Mouse (Mus musculus): ENCODE data around the gene St3gal6. TPM values are rescaled to one million over a fixed set of nuclear protein-coding genes. Genes with fewer than 3 reads are reported as not detected.

St3gal6 gene
- polyA plus RNA-seq, 1 experiment = 6.9 TPM

DNA sequence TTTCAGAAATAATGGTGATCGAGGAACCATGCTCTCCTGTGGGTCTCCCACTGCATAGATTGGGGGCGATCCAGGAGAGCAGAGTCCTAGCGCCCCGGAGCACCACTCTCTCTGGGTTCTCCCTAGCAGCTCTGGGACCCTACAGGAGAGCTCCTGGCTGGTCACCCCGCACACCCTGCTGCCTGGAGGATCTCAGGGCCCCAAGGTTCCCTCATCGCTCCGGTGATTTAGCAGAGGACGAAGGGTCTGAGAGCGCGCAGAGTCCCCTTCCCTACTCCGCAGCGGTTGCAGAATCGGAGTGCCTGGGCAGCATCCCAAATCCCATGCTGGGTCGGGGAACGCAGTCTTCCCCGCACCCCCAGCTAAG, 1.4 kb downstream of the St3gal6 start:
- under 1% methylated on average over 16 of the region's 16 CpGs for WGBS
- no peak for DNase-seq (ENCODE audit: low read depth, low spot score)

DNA sequence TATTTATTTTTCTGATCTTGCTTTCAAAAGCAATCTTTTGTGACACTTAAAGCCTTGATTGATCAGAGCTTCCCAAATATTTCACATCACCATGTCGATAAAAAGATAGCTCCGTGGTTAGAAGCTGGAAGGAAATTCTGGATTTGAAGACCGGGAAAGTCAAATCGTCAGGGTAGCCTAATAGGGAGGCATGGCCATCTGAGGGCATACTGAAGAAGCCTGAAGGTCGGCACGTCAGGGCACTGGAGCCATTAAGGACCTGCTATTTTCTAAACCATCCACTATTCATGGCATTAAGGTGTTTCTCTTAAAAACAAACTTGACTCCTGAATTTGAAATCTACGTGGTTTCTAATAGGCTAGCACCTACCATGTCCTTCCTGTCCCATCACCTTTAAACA, 2.1 kb downstream of the St3gal6 start:
- DNase-seq (ENCODE audit: low read depth, low spot score) = no peak
- WGBS = 42% methylated on average over 7 of the region's 7 CpGs

DNA sequence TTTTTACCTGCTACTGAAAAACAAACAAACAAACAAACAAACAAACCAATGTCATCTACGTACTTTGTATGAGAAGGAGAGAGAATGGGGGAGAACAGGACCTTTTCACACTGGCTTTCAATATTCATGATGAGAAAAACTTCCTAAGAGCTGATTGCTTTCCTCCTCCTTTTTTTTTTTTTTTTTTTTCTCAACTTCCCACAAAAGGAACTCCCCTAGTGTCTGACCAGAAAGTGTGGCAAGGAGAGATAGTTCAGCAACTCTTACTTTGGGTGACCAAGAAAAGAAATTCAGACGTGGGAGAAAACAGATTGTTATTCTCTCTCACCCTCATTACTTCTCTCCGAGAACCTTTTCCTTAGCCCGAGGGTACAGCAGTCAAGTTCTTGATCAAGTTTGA, 2.9 kb downstream of the St3gal6 start:
- WGBS = 61% methylated on average over 4 of the region's 4 CpGs

DNA sequence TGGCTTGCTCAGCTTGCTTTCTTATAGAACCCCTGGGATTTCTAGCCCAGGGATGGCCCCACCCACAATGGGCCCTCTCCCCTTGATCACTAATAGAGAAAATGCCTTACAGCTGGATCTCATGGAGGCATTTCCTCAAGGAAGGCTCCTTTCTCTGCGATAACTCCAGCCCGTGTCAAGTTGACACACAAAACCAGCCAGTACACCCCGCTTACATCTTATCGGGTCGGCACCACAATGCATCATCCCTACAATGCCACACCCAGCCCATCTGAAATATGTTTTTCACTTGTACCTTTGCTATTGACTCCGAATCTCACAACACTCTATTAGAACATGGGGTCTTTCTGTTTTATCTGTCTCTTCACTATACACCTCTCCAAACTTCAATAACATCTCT, 3.6 kb downstream of the St3gal6 start:
- no peak for DNase-seq (ENCODE audit: low read depth, low spot score)
- WGBS = 72% methylated on average over 6 of the region's 6 CpGs

More for the DNA sequence above, 2.9 kb downstream of the St3gal6 start:
- no peak for DNase-seq (ENCODE audit: low read depth, low spot score)

DNA sequence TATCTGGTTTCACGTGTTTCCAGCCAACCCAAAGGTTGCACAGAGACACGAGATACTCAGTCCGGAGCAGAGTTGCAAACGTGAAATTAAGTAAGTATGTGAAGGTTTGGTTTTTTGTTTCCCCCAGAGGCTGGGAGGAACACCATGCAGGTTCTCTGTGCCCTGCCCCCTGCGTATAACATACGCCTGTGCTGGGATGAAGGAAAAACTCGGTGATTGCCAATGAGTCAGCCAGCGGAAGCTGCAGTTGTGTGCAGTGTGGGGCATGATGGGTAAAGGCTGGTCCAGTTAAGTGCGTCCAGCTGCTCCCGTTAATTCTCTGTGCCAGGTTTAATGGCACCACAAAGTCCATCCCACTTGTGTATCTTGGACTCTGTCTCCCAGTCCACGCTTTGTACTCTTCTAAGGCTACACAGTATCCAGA, 4.4 kb downstream of the St3gal6 start:
- 54% methylated on average over 11 of the region's 11 CpGs for WGBS
- peak; percentile 70 for DNase-seq (ENCODE audit: low read depth, low spot score)

DNA sequence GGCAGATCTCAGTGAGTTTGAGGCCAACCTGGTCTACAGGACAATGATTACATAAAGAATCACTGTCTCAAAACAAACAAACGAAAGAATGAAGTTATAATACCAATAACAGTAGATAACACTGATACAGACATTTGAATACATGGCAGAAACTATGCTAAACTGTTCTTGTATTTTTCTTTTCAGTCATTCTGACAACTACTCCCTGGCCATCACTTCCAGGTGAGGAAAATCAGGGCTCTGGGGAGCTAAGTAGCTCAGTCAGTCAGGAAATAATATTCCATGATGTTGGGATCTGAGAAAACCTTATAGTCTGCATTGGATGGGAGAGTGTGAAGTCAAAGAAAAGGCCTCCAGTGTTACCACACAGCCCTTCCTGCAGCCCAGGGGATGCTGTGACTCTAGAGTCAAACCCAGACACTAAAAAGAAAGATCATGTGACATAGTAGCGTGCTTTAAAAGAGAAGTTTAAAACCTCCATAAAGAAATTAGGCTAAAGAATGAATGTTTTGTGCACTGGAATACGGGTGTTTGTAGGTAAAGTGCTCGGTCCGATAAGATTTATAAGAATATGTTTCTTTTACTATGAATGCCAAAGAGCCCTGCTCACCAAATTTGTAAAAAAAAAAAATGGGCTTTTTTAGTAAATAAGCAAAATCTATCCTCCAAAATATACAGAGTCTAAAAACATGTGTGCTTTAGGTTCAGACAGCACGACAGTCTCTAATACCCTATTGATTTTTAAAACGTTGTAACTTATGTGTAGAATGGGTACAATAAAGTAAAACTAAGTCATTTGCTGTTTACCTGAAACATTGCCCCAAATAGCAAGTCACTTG, 6.9 kb downstream of the St3gal6 start:
- 75% methylated on average over 7 of the region's 7 CpGs for WGBS
- no peak for DNase-seq (ENCODE audit: low read depth, low spot score)

DNA sequence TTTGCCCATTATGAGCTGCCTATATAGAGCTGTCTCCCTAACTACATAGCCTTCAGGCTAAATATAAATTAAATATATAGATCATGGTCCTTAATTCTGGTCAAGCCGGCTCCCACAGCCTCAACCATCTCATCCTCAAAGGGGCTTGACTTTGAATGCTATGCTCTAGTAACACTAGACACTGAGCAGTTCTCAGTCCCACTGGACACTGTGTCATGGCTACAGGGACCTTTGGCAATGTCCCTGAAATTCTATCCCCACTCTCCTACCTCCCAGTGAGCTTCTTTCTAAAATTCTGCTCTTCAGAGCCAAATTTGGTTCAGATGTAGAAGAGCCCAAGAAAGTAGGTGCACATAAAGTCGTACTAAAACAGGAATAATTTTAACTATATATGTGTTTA, 7.9 kb downstream of the St3gal6 start:
- no peak for DNase-seq (ENCODE audit: low read depth, low spot score)
- WGBS = 83% methylated on average over 2 of the region's 2 CpGs

DNA sequence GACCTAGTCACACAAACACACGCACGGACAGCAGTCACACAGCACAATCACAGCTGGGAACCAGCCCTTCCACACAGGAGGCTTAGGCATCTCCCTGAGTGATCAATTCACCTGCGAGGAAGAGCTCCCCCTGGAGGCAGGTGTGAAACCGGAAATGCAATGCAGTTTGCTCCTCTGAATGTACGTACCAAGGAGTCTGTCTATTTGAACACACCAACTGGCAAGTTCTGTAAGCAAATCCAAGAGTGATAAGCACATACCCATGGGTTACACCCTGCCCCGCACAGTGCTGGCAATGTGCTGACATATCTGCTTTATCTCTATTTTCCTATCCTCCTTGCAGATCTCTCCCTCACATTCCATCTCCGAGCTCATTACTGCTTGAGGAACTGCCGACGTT, 9.5 kb downstream of the St3gal6 start:
- 70% methylated on average over 9 of the region's 9 CpGs for WGBS
- no peak for DNase-seq (ENCODE audit: low read depth, low spot score)

DNA sequence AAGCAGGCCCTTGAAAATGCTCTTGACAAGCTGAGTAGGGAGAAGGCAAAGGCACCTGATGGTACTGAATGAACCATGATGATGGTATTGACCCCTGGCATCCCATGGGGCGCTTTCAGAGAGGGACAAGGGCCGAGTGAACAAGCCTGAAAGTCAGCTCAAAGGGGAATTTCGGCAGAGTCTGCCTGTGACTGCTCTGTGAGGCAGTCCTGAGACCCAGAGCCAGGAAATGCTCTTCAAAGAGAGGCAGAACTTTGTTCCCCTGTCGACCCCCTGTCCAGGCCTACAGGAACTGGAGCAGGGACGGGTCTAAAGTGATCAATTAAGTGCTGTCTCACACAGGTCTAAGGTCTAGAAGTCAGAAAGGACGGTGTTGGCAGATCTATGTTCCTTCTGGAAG, 10.3 kb downstream of the St3gal6 start:
- DNase-seq (ENCODE audit: low read depth, low spot score) = no peak
- 51% methylated on average over 6 of the region's 6 CpGs for WGBS

DNA sequence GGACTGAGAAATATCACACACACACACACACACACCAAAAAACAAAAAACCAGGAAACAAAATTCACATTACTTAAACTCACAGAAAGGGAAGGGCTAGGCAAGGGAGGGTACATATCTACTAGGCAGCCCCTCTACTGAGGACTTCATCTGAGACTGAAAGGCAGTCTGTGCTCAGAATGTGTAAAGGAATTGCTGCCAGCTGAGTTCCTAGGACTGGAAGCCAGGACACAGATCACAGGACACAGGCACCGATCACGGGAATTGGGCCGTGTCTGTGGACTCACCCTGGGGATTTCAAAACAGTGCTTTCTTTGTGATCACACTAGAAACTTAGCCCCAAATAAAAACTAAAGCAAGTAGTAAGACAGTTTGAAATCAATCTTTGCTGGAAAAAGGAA, 11.2 kb downstream of the St3gal6 start:
- WGBS = 35% methylated on average over 3 of the region's 3 CpGs
- DNase-seq (ENCODE audit: low read depth, low spot score) = no peak

DNA sequence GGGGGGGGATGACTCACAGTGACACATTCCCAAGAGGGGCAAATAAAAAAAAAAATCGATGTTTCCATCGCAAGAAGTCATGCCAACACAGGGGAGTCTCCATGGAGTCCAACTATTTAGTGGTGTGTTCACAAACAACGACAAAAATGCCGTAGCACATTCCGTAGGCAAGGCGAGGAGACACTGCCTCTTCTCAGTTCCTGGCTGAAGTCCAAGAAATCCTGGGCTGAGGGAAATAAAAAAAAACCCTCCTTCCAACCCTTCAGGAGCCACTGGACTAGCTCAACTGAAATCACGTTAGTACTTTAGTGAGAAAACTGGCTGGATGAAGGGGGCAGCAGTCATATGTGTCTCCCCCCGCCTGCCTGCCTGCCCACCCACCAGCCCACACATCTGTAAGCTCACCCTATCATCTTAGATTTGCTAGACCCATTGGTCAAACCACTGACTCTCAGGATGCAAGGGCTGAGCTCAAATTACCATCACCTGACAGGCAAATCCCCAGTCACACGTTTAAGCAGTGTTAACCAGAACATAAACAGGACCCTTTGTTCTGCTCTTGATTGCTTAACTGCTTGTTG, 11.8 kb downstream of the St3gal6 start:
- no peak for DNase-seq (ENCODE audit: low read depth, low spot score)
- 8% methylated on average over 9 of the region's 9 CpGs for WGBS

DNA sequence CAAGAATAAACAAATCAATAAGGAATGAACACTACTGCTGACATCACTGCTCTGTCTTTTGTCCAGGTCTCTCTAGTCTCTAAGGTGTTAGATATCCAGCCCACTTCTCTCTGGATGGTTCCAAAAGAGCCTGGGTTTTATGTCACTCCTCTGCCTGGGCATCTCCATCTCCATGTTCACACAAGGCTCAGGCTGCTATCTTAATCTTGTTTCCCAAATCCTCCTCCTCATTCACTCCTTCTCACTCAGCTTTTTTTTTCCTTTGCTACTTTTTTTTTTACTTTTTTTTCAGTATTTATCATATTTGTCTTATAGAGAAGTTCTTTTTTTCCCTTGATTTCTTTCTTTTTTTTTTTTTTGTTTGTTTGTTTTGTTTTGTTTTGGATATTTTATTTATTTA, 19.1 kb downstream of the St3gal6 start:
- DNase-seq (ENCODE audit: low read depth, low spot score) = no peak

DNA sequence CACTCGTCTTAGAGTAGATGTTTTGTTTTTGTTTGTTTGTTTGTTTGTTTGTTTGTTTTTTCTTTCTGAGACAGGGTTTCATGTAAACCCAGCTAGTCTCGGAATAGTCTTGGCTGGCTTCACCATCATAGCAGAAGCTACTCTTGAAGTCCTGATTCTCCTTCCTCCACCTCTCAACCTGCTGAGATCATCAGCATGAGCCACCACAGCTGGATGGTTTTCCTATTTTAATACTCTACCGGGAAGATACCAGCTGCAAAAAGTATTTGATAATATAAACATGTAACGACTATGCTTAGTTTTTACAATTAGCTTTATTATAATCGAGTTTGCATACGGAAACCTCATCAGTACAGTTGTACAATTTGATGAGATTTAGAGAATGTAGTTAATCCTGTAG, 21.5 kb downstream of the St3gal6 start:
- DNase-seq (ENCODE audit: low read depth, low spot score) = no peak
- WGBS = 49% methylated on average over 6 of the region's 6 CpGs

DNA sequence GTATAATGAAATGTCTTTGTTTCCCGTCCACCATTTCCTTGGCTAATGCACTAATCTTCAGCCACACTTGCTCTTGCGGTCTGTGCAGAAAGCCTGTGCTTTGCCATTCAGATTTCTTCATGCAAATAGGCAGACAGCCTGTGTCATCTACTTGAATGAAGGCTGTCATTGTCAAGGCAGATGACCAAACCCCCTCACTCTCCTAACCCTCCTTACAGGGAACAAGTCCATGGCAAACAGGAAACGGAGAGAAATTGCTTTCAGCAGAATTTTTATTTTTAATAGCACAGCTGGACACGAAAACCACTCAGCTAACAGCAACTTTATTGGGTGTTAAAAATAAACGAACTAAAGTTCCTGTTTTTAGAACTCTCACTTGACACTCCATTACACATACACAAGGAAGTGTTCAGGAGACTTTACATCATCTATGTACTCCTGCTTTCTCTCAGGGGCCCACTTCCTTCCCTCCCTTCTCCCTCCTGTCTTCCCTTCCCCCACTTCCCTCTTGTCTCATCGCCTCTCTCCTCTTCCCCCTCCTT, 22.2 kb downstream of the St3gal6 start:
- WGBS = 20% methylated on average over 6 of the region's 6 CpGs
- DNase-seq (ENCODE audit: low read depth, low spot score) = no peak

DNA sequence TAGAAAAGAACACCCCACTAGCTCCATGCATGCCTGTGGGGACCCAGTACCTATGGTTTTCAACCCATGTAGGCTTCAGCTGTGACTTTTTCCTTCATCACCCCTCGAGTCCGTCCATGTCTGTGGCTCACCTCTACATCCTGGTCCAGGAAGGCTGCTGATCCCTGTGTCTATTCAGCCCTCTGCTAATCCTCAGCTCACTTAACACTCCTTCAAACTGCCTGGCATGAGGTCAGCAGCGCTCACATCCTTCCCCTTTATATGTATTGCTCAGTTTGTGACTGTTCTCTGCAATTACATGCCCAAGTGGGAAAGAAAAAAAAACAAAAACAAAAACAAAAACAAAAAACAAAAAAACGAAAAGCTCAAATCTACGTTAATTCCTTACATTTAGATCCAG, 24.4 kb downstream of the St3gal6 start:
- DNase-seq (ENCODE audit: low read depth, low spot score) = no peak
- 85% methylated on average over 5 of the region's 5 CpGs for WGBS

DNA sequence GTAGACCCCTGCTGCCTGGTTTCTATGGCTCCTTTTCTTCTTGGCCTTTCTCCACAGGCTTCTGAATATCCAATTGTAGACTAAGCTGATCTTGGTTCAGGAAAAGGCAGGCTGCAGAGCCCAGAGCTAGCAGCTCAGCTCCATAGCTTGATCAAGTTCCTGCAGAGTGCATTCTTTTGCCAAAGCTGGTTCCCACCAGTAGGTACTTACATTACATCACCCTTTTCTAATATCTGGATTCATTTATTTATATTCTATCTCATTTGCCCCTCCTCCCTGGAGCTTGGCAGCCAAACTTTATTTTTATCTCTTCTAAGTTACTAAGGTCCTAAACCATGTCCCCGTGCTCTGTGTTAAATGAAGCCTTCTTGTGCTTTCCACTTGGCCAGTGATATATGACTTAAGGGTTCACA, 24.9 kb downstream of the St3gal6 start:
- WGBS = 54% methylated on average over 1 of the region's 1 CpGs
- DNase-seq (ENCODE audit: low read depth, low spot score) = no peak

DNA sequence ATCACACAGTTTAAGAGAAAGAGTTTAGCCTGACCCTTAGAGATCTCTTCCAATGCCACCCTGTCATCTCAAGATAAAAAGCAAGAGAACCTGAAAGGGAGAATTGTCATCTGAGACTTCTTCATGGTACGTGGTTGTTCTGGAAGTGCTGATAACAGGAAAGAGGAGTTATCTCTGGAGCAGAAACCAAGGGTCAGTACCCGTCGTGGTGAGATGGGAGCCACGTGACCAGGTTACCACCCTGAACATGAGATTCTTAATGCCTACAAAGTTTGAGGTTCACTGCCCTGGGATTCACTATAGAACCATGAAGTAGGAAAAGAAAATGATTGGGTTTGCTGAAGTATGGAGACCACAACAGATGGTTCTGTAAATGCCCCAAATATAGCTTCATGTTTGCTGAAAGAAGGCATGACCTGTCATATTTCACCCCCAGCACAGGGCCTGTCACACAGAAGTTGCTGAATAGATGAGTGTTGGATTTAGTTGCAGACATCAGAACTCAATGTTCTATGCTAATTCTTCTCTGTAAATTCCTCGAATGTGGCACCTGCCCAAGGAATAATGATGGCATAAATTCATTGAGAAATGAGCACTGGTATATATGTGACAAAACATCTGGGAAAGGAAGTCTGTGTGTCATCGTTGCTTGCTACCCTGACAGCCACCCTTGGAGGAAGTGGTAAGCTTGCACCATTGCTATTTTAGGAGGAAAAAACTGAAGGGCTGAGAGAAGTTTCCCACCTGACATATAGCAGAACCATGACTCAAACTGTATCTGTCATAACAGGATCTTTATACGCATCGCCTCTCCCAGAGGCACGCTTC, 25.9 kb downstream of the St3gal6 start:
- 72% methylated on average over 9 of the region's 9 CpGs for WGBS
- no peak for DNase-seq (ENCODE audit: low read depth, low spot score)

DNA sequence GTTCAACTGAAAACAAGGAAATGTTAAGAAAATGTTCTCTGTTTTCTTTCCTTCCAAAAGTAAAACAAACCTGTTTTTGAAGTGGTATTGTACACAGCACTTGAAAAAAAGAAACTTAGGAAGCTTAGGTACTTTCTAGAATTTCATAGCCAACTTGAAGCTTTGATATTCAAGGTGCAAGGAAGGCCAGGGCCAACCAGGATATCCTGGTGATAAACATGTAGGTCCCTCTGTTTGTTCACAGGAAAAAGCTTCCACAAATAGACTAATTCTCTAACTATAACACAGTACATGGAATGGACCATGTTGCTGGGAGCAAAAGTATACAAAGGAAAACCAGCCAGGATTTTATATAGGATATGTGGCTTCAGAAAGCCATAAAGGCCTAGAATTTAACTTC, 27.3 kb downstream of the St3gal6 start:
- DNase-seq (ENCODE audit: low read depth, low spot score) = no peak

DNA sequence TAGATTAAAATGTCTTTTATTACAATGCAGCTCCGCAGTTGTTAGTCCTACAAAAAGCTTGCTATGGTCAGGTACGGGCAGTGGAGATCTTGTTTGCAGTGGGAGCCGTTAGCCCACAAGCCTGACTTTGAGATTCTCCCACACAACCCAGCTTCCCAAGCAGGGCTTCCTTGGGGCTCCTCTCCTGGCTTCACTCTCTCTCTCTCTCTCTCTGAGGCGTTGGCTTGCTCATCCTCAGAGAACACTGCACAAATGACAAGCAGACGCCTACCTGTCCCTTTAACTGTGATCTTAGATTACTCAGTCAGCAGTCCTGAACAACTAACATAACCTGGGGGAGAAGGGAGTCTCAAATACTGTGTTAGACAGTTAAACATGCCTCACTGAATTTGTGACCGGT, 36.2 kb downstream of the St3gal6 start:
- WGBS = 87% methylated on average over 6 of the region's 6 CpGs
- no peak for DNase-seq (ENCODE audit: low read depth, low spot score)

DNA sequence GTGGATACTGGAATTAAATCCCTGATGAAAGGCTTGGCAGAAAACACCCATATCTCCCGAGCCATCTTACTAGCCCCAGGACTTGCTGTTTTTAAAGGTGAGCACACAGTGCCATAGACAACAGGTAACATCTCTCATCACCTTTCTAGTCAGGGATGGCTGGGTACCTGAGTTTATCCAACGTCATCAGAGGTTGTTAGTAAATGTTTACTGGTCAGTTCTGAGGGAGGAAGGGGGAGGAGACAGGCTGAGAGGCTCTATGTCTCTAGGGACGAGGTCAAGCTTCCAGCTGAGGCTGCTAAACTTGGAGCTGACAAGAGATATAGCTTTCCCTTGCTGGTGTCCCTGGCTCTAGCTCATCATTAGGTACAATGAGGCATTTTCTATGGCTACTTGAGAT, 41.7 kb downstream of the St3gal6 start:
- no peak for DNase-seq (ENCODE audit: low read depth, low spot score)
- 55% methylated on average over 3 of the region's 3 CpGs for WGBS

DNA sequence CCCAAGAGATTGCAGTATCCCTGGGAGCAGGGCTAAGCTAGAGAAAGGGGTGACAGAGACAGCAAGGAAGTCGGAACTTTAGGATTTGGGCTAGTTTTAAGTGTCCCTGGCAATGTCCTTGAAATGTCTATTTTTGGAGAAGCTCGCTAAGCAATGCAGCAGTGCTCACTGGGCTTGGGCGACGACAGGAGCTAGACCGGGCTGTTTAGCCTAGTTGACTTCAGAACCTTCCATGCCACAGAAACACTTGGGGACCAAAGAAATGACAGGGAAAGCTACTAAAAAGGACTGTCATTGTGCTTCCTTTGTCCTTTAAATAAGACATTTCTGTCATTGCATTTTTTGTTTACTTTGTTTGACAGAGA, 42.2 kb downstream of the St3gal6 start:
- DNase-seq (ENCODE audit: low read depth, low spot score) = no peak
- 72% methylated on average over 5 of the region's 5 CpGs for WGBS

Measured in large intestine, adult 2 months (tissue).